Mouse (Mus musculus): ENCODE measurements around the gene Cwc25. TPM values are rescaled to one million over a fixed set of nuclear protein-coding genes. Genes with fewer than 3 reads are reported as not detected.

Gene Cwc25
- polyA plus RNA-seq, 1 experiment from 2014 or later, result 18.0 TPM

DNA sequence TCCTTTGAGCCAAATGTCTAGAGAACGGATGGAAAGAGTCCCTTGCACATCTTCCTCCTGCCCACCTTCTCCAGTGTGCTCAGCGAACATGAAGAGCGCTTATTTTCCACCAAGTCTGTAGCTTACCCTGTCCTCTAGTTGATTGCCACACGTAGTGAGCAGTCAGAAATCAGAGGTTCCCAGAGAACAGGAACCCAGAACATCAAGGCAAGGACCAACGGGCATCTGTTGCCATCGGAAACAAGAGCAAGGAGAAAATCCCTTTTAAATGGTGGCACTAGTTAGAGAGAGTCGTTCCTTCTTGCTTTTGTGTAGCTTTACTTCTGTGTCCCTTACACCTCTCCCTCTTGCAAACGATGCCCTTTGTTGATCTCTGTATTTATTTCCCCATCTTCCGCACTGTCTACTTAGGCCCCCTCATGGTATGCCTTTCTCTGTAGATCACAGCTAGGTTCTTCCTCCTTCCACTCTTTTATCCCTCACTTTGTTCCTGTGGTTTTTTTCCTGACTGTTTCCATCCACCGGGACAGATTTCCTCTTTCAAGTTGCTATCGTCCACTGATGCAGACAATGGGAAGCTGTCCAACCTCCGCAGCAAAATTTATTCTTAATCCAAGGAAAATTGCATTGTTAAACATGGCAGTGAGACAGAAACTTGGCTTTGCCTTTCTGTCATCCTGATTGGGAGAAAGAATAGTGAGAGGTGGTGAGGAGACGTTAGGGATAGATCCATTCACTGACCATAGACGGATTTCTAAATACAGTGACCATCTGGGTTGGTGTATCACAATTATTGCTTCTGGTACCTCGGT lies 64.6 kb downstream of the Cwc25 start:
- 43% methylated on average over 15 of the region's 15 CpGs for WGBS
- Histone ChIP-seq H3K36me3 (peaks cover 10% of the 10 kb centered on the region), H3K9me3 (no peaks in the 10 kb centered on the region), H3K4me3 (peak overlapping the region; percentile 93), H3K4me2 (replicated peaks) (peak overlapping the region; percentile 74), H3K4me1 (peaks cover 40% of the 10 kb centered on the region), H3K27me3 (no peaks in the 10 kb centered on the region), H3K27ac (replicated peaks) (peak overlapping the region; percentile 98), H3K9ac (replicated peaks) (0 out of 2 replicates have a peak overlapping the region, but pooled peaks have one; percentile 59)
- ATAC-seq (replicated peaks), result no peak

DNA sequence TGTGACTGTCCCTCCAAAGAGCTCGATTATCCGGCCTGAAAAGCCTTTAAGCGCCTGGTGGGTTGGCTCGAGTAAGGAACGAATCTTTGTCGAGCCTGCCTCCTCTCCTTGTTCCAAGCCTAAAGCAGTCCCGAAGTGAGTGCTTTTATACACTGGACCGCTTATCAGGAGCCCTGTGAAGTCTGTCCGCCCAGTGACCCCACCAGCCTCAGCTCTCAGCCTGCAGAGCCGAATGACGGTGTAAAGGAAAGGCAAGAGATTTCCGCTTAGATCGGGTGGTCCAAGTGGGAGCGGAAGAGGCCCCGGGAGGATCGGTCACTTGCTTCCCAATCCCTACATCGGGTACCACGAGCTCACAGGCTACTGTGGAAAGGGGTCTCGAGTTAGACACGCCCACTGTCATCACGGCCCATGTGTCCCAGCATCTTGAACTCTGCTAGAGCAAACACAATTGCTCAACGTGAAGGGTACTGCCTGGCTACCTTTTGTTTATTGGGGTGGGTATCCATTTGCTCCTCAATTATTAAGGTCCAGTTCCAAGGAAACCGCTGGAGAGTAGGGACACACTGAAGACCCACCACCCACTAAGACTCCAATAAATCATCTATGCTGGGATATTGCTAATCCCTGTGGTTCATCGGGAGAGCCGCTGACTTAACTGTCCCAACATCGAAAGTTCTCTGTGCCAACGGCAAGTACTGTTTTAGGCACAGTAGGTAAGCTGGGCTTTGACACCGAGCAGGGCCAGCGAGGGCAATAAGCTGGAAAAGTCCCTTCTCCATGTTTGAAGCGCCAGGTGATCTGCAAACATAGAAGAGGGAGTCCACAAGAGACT lies 65.4 kb downstream of the Cwc25 start:
- Histone ChIP-seq H3K27ac (replicated peaks) (peak overlapping the region; percentile 98), H3K4me1 (peaks cover 48% of the 10 kb centered on the region), H3K27me3 (no peaks in the 10 kb centered on the region), H3K9me3 (no peaks in the 10 kb centered on the region), H3K36me3 (peaks cover 2% of the 10 kb centered on the region; the same call in 1 of the 2 replicates), H3K4me2 (replicated peaks) (peak overlapping the region; percentile 74), H3K9ac (replicated peaks) (peak overlapping the region; percentile 97), H3K4me3 (peak overlapping the region; percentile 93)
- no peak for ATAC-seq (replicated peaks)
- WGBS, result 17% methylated on average over 30 of the region's 30 CpGs

DNA sequence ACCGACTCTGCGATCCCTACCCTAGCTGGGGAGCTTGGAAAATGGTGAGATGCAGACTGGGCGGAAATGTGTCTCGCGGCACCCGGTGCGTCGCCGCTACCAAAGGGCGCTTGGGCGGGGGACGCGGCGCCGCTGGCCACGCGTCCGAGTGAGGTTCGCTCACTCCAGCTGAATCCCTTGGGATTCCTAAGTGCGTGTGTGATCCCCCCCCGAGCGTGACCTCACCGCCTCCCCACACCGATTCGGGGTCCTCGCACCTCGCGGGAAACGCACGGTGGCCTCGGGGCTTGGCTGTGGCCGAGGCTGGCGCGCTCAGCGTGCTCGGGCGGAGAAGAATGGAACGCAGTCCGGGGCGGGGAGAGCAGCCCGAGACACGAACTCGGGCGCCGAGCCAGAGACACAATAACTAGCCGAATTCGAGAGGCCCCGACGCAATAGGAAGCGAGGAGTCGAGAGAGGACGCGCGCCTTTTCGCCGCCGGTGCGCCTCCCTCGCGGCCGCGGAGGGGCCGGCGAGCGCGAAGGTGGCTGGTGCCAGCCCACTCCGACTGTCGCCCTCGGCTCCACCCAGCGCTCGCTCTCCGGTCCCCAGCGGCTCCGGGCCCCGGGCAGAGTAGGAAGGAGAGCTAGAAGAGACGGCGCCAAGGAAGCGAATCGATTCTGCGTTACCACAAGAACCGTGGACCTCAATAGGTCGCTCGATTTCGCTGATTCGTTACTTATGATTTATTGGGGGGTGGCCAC lies 66.2 kb downstream of the Cwc25 start, which contains the start of gene Pcgf2:
Gene Pcgf2 (minus strand): TSS at position 495 of the 743 bp plus-strand sequence.
- Histone ChIP-seq H3K9me3 (no peaks in the 10 kb centered on the region), H3K4me2 (replicated peaks) (peak within 1 kb of the TSS; percentile 82), H3K4me3 (peak within 1 kb of the TSS; percentile 93), H3K27ac (replicated peaks) (peak within 1 kb of the TSS; percentile 98), H3K9ac (replicated peaks) (peak within 1 kb of the TSS; percentile 97), H3K27me3 (no peaks in the 10 kb centered on the region), H3K4me1 (peaks cover 56% of the 10 kb centered on the region), H3K36me3 (no peaks in the 10 kb centered on the region)
- WGBS, result under 1% methylated on average over 85 of the region's 85 CpGs
- peak; percentile 12 for ATAC-seq (replicated peaks)

DNA sequence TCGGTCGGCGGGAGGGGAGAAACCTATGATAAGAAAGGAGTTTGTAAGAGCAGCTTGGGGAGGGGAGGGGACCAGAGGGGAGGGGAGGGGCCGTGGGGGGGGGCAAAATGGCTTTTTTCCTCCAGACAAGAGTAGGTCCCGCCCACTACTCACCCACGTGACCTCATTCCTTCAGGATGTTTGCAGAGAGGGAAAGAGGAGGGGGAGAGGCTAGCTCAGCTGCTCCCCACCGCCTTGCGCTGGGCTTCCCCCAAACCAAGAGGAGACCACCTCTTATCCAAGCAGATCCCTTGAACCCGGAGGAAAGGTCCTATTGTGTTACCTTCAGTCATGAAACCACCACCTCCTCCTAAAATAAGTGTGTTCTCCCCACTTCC lies 66.7 kb downstream of the Cwc25 start:
- no peaks in the 10 kb centered on the region for H3K9me3 ChIP-seq

DNA sequence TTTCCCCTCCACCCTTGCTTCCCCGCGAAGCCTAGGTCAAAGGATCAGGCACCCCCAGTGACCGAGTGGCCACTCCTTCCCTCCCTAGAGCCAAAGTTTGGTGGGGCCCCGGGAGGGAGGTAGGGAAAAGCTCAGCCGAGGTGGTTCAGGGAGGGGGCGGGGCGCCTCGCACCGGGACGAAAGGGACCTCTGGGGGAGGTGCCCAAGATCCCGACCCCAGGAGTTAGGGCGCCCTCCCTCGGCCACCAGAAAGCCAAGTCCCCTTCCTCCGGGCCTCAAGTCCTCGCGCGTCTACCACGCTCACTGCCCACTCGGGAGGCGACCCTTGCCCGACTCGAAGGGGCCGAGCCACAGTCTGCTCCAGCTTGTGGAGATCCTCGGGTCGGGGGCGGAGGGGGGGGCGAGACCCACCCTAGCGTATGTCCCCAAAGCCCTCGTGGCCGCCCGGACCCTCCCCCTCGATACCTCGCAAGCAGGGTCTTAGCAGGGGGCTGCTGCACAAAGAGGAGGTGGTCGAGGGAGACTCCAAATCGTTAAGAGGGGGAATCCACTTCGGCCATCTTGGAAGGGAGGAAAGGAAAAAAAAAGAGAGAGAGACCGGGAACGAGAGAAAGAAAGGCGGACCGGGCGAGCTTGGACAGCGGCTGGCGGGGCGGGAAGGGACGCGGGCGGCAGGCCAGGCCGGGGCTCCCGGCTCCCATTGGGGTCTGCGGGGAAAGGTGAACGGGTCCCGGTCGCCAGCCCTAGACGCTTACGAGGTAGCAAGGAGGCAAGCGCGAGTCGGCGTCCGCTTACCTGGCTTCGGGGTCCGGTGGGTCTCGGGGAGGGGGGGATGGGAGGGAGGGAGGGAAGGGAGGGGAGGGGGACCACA lies 67.4 kb downstream of the Cwc25 start:
- H3K9me3 ChIP-seq, result no peaks in the 10 kb centered on the region
- no peaks in the 10 kb centered on the region for H3K27me3 ChIP-seq
- ATAC-seq (replicated peaks), result no peak; the same call in 1 of the 2 replicates
- peak overlapping the region; percentile 93 for H3K4me3 ChIP-seq
- H3K4me1 ChIP-seq, result peaks cover 59% of the 10 kb centered on the region
- peak overlapping the region; percentile 82 for H3K4me2 ChIP-seq (replicated peaks)
- WGBS, result under 1% methylated on average over 55 of the region's 63 CpGs
- H3K36me3 ChIP-seq, result no peaks in the 10 kb centered on the region
- peak overlapping the region; percentile 98 for H3K27ac ChIP-seq (replicated peaks)
- peak overlapping the region; percentile 97 for H3K9ac ChIP-seq (replicated peaks)

More for the DNA sequence above, 66.7 kb downstream of the Cwc25 start:
- ATAC-seq (replicated peaks), result peak; percentile 14
- Histone ChIP-seq H3K36me3 (no peaks in the 10 kb centered on the region), H3K27ac (replicated peaks) (peak overlapping the region; percentile 98), H3K4me1 (peaks cover 59% of the 10 kb centered on the region), H3K27me3 (no peaks in the 10 kb centered on the region), H3K9ac (replicated peaks) (peak overlapping the region; percentile 97), H3K4me3 (peak overlapping the region; percentile 93), H3K4me2 (replicated peaks) (peak overlapping the region; percentile 74)
- 1% methylated on average over 6 of the region's 9 CpGs for WGBS

DNA sequence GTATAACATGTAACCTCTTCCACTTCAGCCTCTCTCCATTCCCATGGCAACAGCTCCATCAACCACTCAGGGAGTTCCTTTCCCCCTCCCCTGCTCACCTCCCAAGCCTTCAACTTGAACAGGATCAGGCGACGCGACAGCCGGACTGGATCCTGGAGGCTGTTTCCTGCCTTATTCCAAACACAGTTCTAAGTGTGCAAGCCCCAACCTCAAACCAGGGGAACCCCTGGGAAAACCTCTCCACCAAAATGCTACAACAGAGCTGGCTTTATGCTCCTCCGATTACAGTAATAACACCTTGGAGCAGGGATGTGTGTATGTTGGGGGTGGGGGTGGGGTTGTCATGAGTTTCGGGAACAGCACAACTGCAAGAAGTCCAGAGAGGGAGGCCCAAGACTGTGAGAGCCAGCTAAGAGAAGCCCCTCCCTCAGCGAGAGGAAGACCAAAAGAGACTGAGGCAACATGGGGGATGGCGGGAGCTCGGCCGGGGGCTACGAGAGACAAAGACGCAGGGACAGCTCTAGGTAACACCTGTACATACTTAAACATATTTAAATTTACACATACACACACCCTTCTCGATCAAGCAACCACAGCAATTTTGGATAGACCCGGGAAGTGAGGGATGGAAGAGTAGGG lies 68.3 kb downstream of the Cwc25 start:
- Histone ChIP-seq H3K4me3 (peak overlapping the region; percentile 93), H3K9ac (replicated peaks) (peak overlapping the region; percentile 97), H3K27ac (replicated peaks) (peak overlapping the region; percentile 98), H3K36me3 (no peaks in the 10 kb centered on the region), H3K27me3 (no peaks in the 10 kb centered on the region), H3K4me1 (peaks cover 64% of the 10 kb centered on the region), H3K4me2 (replicated peaks) (peak overlapping the region; percentile 82), H3K9me3 (no peaks in the 10 kb centered on the region)
- ATAC-seq (replicated peaks), result no peak
- WGBS, result 0% methylated on average over 14 of the region's 14 CpGs

DNA sequence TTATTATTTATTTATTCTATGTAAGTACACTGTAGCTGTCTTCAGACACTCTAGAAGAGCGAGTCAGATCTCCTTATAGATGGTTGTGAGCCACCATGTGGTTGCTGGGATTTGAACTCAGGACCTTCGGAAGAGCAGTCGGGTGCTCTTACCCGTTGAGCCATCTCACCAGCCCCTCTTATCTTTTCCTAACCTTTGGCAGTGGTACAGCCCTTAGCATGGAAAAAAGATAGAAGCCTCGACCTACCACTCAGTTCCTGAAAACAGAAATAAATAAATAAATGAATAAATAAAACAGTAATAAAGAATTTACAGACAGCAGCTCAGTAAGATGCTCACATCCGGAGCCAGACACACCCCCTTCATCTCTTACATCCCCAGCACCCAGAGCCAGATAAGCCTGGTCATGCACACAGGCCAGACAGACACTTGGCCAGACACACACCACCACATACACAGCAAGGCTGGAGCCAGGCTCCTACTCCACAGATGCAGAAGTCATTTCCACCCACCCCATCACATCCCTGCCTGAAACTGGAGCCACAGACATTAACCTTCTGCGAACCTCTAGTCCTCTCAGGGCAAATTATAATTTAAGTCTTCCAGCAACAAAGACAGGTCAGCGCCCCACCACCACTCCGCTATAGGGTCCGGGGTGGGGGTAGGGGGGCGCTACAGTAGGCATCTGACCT lies 69.0 kb downstream of the Cwc25 start:
- H3K4me1 ChIP-seq, result peaks cover 64% of the 10 kb centered on the region
- no peaks in the 10 kb centered on the region for H3K9me3 ChIP-seq
- WGBS, result 51% methylated on average over 11 of the region's 11 CpGs
- peak overlapping the region; percentile 93 for H3K4me3 ChIP-seq
- peaks cover 6% of the 10 kb centered on the region for H3K36me3 ChIP-seq
- peak overlapping the region; percentile 97 for H3K9ac ChIP-seq (replicated peaks)
- H3K27ac ChIP-seq (replicated peaks), result peak overlapping the region; percentile 98
- H3K4me2 ChIP-seq (replicated peaks), result peak overlapping the region; percentile 82
- no peak for ATAC-seq (replicated peaks)
- H3K27me3 ChIP-seq, result no peaks in the 10 kb centered on the region

DNA sequence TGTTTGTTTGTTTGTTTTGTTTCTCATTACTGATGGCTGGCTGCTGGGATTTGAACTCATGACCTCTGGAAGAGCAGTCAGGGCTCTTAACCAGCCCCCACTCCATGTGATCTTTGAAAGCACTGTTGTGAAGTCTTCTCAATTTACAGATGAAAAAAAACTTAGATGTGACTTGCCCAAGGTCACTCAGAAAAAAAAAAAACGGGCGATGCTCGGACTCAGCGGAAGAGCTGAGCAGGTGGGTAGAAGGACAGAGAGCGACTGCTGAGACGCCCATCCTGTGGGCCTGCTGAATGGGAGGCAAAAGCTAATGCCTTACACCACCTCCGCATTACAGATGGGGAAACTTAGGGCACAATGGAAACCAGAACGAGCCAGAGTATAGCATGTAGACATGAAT lies 69.7 kb downstream of the Cwc25 start:
- peak overlapping the region; percentile 93 for H3K4me3 ChIP-seq
- H3K27ac ChIP-seq (replicated peaks), result peak overlapping the region; percentile 83
- peaks cover 13% of the 10 kb centered on the region for H3K36me3 ChIP-seq
- H3K9me3 ChIP-seq, result no peaks in the 10 kb centered on the region
- 66% methylated on average over 8 of the region's 8 CpGs for WGBS
- H3K4me2 ChIP-seq (replicated peaks), result peak overlapping the region; percentile 82
- H3K27me3 ChIP-seq, result no peaks in the 10 kb centered on the region
- peak overlapping the region; percentile 35 for H3K9ac ChIP-seq (replicated peaks)
- ATAC-seq (replicated peaks), result no peak
- peaks cover 59% of the 10 kb centered on the region for H3K4me1 ChIP-seq

DNA sequence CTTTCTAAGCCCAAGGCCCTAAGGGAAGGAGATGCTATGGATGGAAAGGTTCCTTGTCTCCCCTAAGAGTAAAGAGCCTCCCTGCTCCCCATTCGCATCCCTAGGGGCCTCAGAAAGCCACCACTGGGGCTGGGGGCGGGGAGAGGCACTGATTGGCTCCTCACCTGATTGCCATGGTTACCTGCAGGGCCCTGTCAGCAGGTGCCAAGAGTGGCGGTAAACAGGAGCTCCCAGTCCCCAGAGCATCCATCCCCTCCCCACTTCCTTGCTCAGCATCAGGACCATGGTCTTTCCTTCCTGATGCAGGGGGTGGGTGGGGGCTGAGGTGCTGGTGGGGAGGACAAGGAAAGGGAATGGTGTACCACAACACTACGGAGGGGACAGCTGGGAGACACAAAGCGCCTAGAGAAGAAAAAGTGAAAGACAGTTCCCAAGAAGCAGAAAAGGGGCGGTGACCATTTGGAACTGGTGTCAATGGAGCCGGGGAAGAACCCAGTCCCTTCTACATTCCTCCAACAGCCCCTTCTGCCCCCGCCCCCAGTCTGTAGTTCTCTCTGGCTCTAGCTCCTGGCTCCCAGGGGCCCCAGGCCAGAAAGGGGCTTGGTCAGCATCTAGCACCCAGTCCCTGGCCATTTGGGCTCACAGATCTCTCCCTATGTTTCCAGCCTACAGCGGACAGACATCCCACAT lies 70.5 kb downstream of the Cwc25 start:
- Histone ChIP-seq H3K4me1 (peaks cover 51% of the 10 kb centered on the region), H3K27me3 (no peaks in the 10 kb centered on the region), H3K4me2 (replicated peaks) (peak overlapping the region; percentile 82), H3K9me3 (no peaks in the 10 kb centered on the region), H3K36me3 (peaks cover 21% of the 10 kb centered on the region), H3K27ac (replicated peaks) (peak overlapping the region; percentile 83), H3K4me3 (peak overlapping the region; percentile 93), H3K9ac (replicated peaks) (peak overlapping the region; percentile 35)
- no peak for ATAC-seq (replicated peaks)
- WGBS, result 8% methylated on average over 9 of the region's 9 CpGs

Data from forebrain, embryonic 15.5 days (tissue).